In genomic region chr7:44891611-44892010, GRCm38 (mm10) we compare ENCODE assay signal across 8 mouse cellular contexts. TPM values are rescaled to one million over a fixed set of nuclear protein-coding genes. Genes with fewer than 3 reads are reported as not detected.
DNase-seq lines count a peak whose midpoint lies in the region; ATAC-seq and TF ChIP-seq lines count a peak whose summit lies in the region.

No protein-coding gene starts in this region.

- peaks cover 27% of the 10 kb centered on the region for H3K36me3 ChIP-seq in lung, embryonic 14.5 days (ENCODE audit: insufficient read depth)
- H3K36me3 ChIP-seq in kidney, embryonic 16.5 days (ENCODE audit: insufficient read depth, low read length), result peaks cover 14% of the 10 kb centered on the region; the same call in 1 of the 2 replicates
- H3K36me3 ChIP-seq in neural tube, embryonic 14.5 days (ENCODE audit: control insufficient read depth, insufficient read depth, low read length), result peaks cover 5% of the 10 kb centered on the region; the same call in 1 of the 2 replicates

- TF ChIP-seq CTCF in lung, embryonic 14.5 days (IDR thresholded peaks at IDR 0.05; ENCODE audit: low read depth), result no peak
- no peak for TF ChIP-seq CTCF in embryonic fibroblast, embryonic 13.5 days (IDR thresholded peaks at IDR 0.05; ENCODE audit: borderline replicate concordance, insufficient read depth, low read length)

- H3K4me3 ChIP-seq in lung, embryonic 14.5 days (ENCODE audit: low read depth, low read length), result peak overlapping the region; percentile 82
- H3K4me3 ChIP-seq in embryonic fibroblast, embryonic 13.5 days (ENCODE audit: insufficient read depth, low read length), result peak overlapping the region; percentile 92
- H3K4me3 ChIP-seq in kidney, embryonic 16.5 days (ENCODE audit: low read length), result peak overlapping the region; percentile 91
- H3K4me3 ChIP-seq in neural tube, embryonic 14.5 days (ENCODE audit: low read depth, low read length), result peak overlapping the region; percentile 79

- H3K27me3 ChIP-seq in lung, embryonic 14.5 days (ENCODE audit: insufficient read depth, low read length), result no peaks in the 10 kb centered on the region
- no peaks in the 10 kb centered on the region for H3K27me3 ChIP-seq in kidney, embryonic 16.5 days (ENCODE audit: insufficient read depth, low read length)
- no peaks in the 10 kb centered on the region for H3K27me3 ChIP-seq in neural tube, embryonic 14.5 days (ENCODE audit: control insufficient read depth, insufficient read depth, low read length)

- H3K4me1 ChIP-seq in lung, embryonic 14.5 days (ENCODE audit: insufficient read depth), result peaks cover 19% of the 10 kb centered on the region
- peaks cover 6% of the 10 kb centered on the region; the same call in 1 of the 2 replicates for H3K4me1 ChIP-seq in embryonic fibroblast, embryonic 13.5 days (ENCODE audit: control insufficient read depth, insufficient read depth, low read length)
- H3K4me1 ChIP-seq in kidney, embryonic 16.5 days (ENCODE audit: insufficient read depth, low read length), result peaks cover 41% of the 10 kb centered on the region
- H3K4me1 ChIP-seq in neural tube, embryonic 14.5 days (ENCODE audit: control insufficient read depth, insufficient read depth, low read length), result peaks cover 32% of the 10 kb centered on the region

- H3K9ac ChIP-seq in lung, embryonic 14.5 days, result peak overlapping the region; percentile 86
- peak overlapping the region; percentile 94 for H3K9ac ChIP-seq in kidney, embryonic 16.5 days (replicated peaks; ENCODE audit: low read length)
- peak overlapping the region; percentile 86 for H3K9ac ChIP-seq in neural tube, embryonic 14.5 days (replicated peaks; ENCODE audit: low read depth, low read length)

- TF ChIP-seq POLR2A in embryonic fibroblast, embryonic 13.5 days (IDR thresholded peaks at IDR 0.05; ENCODE audit: low read depth, low read length), result no peak

- H3K27ac ChIP-seq in lung, embryonic 14.5 days (ENCODE audit: low read depth), result peak overlapping the region; percentile 93; the same call in 1 of the 2 replicates
- peak overlapping the region; percentile 95; the same call in 1 of the 2 replicates for H3K27ac ChIP-seq in embryonic fibroblast, embryonic 13.5 days (ENCODE audit: insufficient read depth, low read length)
- H3K27ac ChIP-seq in kidney, embryonic 16.5 days (ENCODE audit: low read length), result peak overlapping the region; percentile 99; the same call in 1 of the 2 replicates
- H3K27ac ChIP-seq in neural tube, embryonic 14.5 days (ENCODE audit: low read depth, low read length), result peak overlapping the region; percentile 97

- H3K9me3 ChIP-seq in lung, embryonic 14.5 days (ENCODE audit: low read depth, low read length), result no peaks in the 10 kb centered on the region
- no peaks in the 10 kb centered on the region for H3K9me3 ChIP-seq in kidney, embryonic 16.5 days (ENCODE audit: low read length)
- no peaks in the 10 kb centered on the region for H3K9me3 ChIP-seq in neural tube, embryonic 14.5 days (ENCODE audit: control insufficient read depth, low read length)

- DNase-seq in lung, embryonic 14.5 days, result no peak
- no peak for DNase-seq in lung, postnatal 14 days
- DNase-seq in spleen, postnatal 36 days (ENCODE audit: low spot score in 2 of 2), result no peak
- DNase-seq in thymus, postnatal 25 days, result no peak
- no peak for DNase-seq in left cerebral cortex, adult 11 months (ENCODE audit: low spot score)

- no peak for ATAC-seq in lung, embryonic 14.5 days (ENCODE audit: insufficient read depth)
- no peak for ATAC-seq in kidney, embryonic 16.5 days (ENCODE audit: low FRiP score, low TSS enrichment)
- ATAC-seq in neural tube, embryonic 14.5 days (ENCODE audit: low read depth), result no peak

- peak overlapping the region; percentile 83 for H3K4me2 ChIP-seq in lung, embryonic 14.5 days
- peak overlapping the region; percentile 77 for H3K4me2 ChIP-seq in kidney, embryonic 16.5 days (replicated peaks; ENCODE audit: low read depth, low read length)
- peak overlapping the region; percentile 83 for H3K4me2 ChIP-seq in neural tube, embryonic 14.5 days (ENCODE audit: low read depth, low read length)

- WGBS in lung, embryonic 14.5 days, result 12% methylated on average over 6 of the region's 6 CpGs
- 18% methylated on average over 6 of the region's 6 CpGs for WGBS in kidney, embryonic 16.5 days
- 17% methylated on average over 6 of the region's 6 CpGs for WGBS in neural tube, embryonic 14.5 days

RNA-seq across cellular contexts. Expression of gene Med25, which starts 0.9 kb away (rescaled TPM):
- polyA plus RNA-seq in lung, embryonic 14.5 days (2014; fragmentation: Nextera tagmentation; extraction: Ambion mirVana), result 77.9 and 79.5 TPM in 2 replicates
- polyA plus RNA-seq in embryonic fibroblast, embryonic 13.5 days (2011; ENCODE audit: insufficient read length, low read depth, missing spikeins), result 33.4 and 42.8 TPM in 2 replicates
- 136 and 149 TPM in 2 replicates for polyA plus RNA-seq in kidney, embryonic 16.5 days (2015; fragmentation: Nextera tagmentation; extraction: Ambion mirVana)
- polyA plus RNA-seq in neural tube, embryonic 14.5 days (2014; fragmentation: Nextera tagmentation; extraction: Ambion mirVana), result 85.7 and 91.1 TPM in 2 replicates

RNA-seq across cellular contexts. Expression of gene Fuz, which starts 4.3 kb away (rescaled TPM):
- 17.7 and 19.1 TPM in 2 replicates for polyA plus RNA-seq in lung, embryonic 14.5 days (2014; fragmentation: Nextera tagmentation; extraction: Ambion mirVana)
- polyA plus RNA-seq in embryonic fibroblast, embryonic 13.5 days (2011; ENCODE audit: insufficient read length, low read depth, missing spikeins), result 11.1 and 11.5 TPM in 2 replicates
- 27.7 and 28.4 TPM in 2 replicates for polyA plus RNA-seq in kidney, embryonic 16.5 days (2015; fragmentation: Nextera tagmentation; extraction: Ambion mirVana)
- 14.5 and 16.0 TPM in 2 replicates for polyA plus RNA-seq in neural tube, embryonic 14.5 days (2014; fragmentation: Nextera tagmentation; extraction: Ambion mirVana)

RNA-seq across cellular contexts. Expression of gene Ptov1, which starts 22.0 kb away (rescaled TPM):
- polyA plus RNA-seq in lung, embryonic 14.5 days (2014; fragmentation: Nextera tagmentation; extraction: Ambion mirVana), result 386 and 443 TPM in 2 replicates
- 144 and 160 TPM in 2 replicates for polyA plus RNA-seq in embryonic fibroblast, embryonic 13.5 days (2011; ENCODE audit: insufficient read length, low read depth, missing spikeins)
- polyA plus RNA-seq in kidney, embryonic 16.5 days (2015; fragmentation: Nextera tagmentation; extraction: Ambion mirVana), result 371 and 404 TPM in 2 replicates
- 475 and 479 TPM in 2 replicates for polyA plus RNA-seq in neural tube, embryonic 14.5 days (2014; fragmentation: Nextera tagmentation; extraction: Ambion mirVana)

RNA-seq across cellular contexts. Expression of gene Pnkp, which starts 34.7 kb away (rescaled TPM):
- 30.3 and 30.7 TPM in 2 replicates for polyA plus RNA-seq in lung, embryonic 14.5 days (2014; fragmentation: Nextera tagmentation; extraction: Ambion mirVana)
- 24.7 and 30.6 TPM in 2 replicates for polyA plus RNA-seq in embryonic fibroblast, embryonic 13.5 days (2011; ENCODE audit: insufficient read length, low read depth, missing spikeins)
- polyA plus RNA-seq in kidney, embryonic 16.5 days (2015; fragmentation: Nextera tagmentation; extraction: Ambion mirVana), result 38.7 and 40.4 TPM in 2 replicates
- 27.1 and 28.8 TPM in 2 replicates for polyA plus RNA-seq in neural tube, embryonic 14.5 days (2014; fragmentation: Nextera tagmentation; extraction: Ambion mirVana)

RNA-seq across cellular contexts. Expression of gene Ap2a1, which starts 37.7 kb away (rescaled TPM):
- polyA plus RNA-seq in lung, embryonic 14.5 days (2014; fragmentation: Nextera tagmentation; extraction: Ambion mirVana), result 73.6 and 83.2 TPM in 2 replicates
- polyA plus RNA-seq in embryonic fibroblast, embryonic 13.5 days (2011; ENCODE audit: insufficient read length, low read depth, missing spikeins), result 129 and 132 TPM in 2 replicates
- polyA plus RNA-seq in kidney, embryonic 16.5 days (2015; fragmentation: Nextera tagmentation; extraction: Ambion mirVana), result 72.9 and 75.3 TPM in 2 replicates
- polyA plus RNA-seq in neural tube, embryonic 14.5 days (2014; fragmentation: Nextera tagmentation; extraction: Ambion mirVana), result 120 and 128 TPM in 2 replicates
